Mouse (Mus musculus): ENCODE measurements around the gene Zmym1.
"Not testable (repeated sequence)": the region's sequence is repeated elsewhere in the genome, so short reads cannot be mapped to it uniquely, and the experiment has no call there.

Gene Zmym1

DNA sequence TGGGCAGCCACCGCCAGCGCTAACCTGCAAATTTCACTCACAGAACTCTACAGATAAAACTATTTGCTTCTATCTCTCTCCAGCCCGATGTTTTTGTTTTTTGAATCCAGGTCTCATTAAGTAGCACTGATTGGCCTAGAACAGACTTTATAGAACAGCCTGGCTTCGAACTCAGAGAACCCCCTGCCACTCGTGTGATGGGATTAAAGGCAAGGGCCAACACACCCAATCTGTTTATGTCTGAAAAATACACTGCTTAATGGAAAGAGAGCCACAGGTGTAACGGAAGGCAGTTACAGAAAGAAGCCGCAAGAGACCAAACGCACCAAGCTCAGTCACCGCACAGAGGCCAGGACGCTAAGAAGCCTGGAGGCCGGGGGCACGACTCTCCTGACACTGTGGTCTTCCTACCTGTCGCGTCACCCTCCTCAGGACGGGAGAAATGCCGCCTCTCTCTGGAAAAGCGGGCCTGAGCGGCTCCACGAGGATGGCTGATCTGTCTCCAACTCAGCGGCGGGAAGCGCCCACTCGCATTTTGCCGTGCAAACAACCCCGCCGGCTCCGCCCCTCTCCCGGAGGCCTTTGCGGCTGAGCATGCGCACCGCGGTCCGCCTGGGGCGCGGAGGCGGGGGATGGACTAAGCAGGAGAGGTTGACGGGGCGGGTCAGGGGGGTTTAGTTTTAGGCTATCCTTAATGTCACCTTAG is at the start of gene Zmym1:
Zmym1 (minus strand) TSS at position 568 of the 706 bp plus-strand sequence.
- in situ Hi-C loops (cut with MboI) = no loop called here

DNA sequence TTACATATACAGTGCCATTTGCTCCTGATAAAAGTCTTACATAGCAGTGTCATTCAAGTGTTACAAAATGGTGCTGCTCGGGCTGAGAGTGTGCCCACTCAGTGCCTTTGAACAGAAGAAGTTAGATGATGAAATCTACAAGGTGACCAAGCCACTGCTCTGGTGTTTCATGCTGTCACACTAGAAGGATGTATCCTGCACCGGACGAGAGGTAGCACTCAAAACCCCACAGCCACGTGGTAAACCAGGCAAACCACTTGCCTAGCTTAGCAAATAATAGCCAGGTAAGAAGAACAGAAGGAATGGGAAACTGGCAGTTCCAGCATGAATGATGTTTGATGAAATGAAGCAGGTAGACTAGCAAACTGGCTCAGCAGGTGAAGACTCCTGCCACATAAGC is 49.6 kb upstream of the Zmym1 start:
- in situ Hi-C loops (cut with MboI) = no loop called here

DNA sequence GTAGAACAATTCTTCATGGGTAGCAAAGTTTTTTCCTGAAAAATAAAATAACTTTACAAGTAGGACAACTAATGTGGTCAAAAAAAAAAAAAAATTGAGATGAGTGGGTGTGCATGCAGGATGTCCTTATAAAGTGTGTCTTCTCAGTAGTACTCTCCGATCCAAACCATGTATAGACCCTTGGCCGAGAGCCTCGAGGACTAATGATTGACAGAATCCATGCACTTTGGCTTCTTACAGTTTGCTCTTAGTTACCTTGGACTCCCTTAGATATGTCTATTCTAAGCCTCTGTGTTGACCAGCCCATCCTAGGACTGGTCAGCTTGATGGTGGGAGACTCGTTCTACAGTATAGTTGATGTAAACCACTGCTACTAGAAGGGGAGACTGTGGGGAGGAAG is 46.6 kb upstream of the Zmym1 start:
- in situ Hi-C loops (cut with MboI) = no loop called here

DNA sequence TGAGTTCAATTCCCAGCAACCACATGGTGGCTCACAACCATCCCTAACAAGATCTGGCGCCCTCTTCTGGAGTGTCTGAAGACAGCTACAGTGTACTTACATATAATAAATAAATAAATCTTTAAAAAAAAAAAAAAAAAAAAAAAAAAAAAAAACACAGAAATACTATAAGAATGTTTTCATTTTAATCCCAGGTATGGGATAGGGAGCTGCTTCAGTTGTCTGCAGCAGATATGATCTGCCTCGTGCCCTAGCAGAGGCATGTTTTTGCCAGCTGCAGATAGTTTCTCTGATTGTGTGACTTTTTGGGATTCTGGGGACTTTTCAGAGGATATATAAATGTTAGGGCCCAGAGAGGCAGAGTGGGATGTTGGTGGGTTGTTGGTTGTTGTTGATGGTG is 38.6 kb upstream of the Zmym1 start:
- in situ Hi-C loops (cut with MboI) = not testable (repeated sequence)

DNA sequence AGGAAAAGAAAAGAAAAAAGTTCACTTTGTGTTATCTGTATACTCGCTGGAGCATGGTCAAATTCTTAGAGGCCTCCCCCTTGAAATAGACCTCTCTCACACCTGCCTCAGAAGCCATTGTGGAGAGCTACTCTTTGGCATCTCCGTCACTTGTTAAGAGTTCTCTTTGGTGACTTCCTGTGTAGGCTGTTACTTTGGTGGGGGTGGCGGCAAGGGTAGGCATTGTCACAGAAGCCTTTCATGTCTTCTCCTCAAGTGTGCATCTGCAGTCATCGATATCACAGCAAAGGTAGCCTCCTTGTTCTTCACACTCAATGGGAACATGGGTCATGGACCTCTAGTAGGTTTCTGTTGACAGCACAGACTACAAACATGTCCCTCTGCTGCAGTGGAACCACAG is 34.1 kb upstream of the Zmym1 start:
- in situ Hi-C loops (cut with MboI) = no loop called here

DNA sequence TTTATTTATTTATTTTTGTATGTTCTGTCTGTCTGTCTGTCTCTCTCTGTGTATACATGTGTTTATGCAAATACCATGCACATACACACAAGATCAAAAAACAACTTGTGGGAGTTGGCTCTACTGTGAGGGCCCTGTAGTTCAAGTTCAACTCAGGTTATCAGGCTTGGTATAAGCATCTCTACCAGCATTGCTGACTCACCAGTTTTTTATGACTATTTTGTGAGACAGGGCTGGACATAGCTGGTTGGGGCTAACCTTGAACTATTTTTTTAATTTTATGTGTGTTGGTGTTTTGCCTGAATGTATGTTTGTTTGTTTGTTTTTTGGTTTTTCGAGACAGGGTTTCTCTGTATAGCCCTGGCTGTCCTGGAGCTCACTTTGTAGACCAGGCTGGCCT is 30.2 kb upstream of the Zmym1 start:
- in situ Hi-C loops (cut with MboI) = no loop called here

DNA sequence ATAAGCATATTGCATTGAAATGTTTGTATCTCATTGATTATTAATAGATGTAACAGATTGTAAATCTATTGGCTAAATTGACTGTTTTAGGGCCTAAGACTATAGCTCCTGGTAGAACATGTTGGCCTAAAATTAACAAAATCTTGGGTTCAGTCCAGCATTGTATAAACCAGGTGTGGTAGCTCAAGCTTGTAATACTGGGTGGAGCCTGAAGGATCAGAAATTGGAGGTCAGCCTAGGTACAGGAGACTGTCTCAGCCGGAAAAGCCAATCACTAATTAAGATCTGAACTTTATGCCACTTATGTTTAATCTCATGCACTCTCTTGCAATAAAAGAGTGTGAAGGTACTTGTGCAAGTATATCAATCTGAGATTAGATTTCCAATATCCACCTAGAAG is 24.8 kb upstream of the Zmym1 start:
- in situ Hi-C loops (cut with MboI) = no loop called here

DNA sequence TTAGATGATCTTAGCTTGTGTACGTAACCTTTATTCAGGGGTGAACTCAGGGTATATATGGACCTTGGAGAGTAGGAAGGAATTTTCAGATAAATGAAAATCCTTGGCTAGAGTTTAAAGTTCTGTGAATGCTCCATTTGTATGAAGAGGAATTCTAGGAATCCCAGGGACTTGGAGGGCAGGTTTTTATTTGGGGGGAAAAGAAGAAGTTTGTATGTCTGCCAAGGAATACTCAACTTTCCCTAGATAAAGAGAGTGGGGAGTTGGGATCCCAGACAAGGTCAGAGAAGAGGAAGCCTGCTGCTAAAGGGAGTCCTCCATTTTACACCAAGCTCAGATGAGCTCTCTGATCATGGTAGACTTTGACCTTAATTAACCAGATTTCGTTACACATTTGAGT is 22.2 kb upstream of the Zmym1 start:
- in situ Hi-C loops (cut with MboI) = no loop called here

DNA sequence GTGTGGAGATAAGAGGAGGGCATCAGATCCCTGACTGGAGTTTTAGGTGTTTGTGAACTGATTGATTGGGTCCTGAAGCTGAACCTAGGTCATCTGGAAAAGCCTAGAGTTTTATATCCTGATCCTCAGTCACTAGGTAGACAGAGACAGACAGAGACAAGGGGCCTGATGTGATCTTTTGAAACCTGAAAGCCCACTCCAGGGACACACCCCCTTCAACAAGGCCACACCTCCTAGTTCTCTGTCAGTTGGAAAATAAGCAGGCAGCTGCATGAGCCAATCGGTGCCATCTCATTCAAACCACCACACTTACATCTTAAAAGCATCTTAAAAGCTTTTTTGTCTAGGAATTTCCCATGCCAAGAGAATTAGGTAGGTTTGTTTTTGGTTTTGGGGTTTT is 19.9 kb upstream of the Zmym1 start:
- in situ Hi-C loops (cut with MboI) = no loop called here

DNA sequence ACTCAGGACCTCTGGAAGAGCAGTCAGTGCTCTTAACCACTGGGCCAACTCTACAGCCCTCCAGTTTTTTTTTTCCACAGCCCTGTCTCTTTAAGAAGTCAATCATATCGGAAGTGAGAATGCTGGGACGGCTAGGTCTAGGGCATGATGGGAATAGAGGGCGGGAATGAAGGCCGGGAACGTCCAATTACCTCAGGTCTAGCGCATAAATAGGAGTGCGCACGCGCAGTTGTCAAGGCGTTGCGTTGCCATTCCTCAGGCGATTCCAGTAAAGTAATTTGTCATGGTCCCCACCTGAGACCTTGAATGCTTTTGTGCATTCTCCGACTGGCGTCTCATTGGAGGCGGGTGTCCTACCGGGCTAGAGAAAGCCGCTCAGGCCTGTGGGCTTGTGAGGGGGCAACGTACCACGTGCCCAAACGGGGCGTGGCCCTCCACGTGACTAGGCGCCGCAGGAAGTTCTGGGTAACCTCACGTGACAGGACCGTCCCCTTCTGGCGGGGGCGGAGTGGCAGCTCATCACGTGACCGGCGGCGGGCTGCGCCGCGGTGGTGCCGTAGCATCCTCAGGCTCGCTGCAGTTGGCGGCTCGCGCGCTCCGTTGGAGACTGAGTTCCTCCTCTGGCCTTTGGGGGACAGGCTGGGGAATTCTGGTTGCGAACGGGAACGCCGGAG is 16.1 kb upstream of the Zmym1 start, which contains the start of gene Zmym6:
Zmym6 (plus strand) TSS at position 509 of the 674 bp plus-strand sequence.
- in situ Hi-C loops (cut with MboI) = no loop called here

DNA sequence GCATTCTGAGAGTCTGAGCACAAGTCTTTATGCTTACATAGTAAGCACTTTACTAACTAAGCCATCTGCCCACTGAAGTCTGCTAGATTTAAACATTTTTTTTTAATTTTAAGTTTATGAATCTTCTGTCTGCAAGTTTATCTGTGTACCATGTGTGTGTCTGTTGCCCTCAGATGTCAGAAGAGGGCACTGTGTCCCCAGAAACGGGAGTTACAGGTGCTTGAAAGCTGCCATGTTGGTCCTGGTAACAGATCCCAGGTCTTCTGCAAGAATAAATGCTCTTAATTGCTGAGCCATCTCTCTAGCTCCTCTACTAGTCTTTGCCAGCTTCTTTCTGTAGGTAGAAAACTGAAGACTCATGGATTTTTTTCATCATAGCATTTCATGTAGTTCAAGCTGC is 14.0 kb upstream of the Zmym1 start:
- in situ Hi-C loops (cut with MboI) = no loop called here

DNA sequence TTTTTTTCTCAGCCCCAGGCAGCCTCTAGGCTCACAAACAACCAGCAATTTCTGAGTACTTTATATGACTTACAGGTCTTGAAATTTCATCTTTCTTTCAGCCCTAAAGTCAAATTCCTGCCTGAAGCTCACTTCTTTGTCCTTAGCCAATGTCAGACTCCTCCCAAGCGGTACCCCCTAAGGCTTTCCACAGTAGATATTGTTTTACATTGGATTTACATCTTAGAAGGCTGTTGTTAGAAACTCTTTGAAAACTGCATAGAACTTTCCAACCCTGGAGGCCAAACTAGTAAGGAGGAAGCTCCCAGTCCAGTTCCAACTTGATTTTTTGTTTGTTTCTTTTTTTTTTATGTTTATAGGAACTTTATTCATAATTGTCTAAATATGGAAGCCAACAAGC is 3.1 kb upstream of the Zmym1 start:
- in situ Hi-C loops (cut with MboI) = no loop called here

DNA sequence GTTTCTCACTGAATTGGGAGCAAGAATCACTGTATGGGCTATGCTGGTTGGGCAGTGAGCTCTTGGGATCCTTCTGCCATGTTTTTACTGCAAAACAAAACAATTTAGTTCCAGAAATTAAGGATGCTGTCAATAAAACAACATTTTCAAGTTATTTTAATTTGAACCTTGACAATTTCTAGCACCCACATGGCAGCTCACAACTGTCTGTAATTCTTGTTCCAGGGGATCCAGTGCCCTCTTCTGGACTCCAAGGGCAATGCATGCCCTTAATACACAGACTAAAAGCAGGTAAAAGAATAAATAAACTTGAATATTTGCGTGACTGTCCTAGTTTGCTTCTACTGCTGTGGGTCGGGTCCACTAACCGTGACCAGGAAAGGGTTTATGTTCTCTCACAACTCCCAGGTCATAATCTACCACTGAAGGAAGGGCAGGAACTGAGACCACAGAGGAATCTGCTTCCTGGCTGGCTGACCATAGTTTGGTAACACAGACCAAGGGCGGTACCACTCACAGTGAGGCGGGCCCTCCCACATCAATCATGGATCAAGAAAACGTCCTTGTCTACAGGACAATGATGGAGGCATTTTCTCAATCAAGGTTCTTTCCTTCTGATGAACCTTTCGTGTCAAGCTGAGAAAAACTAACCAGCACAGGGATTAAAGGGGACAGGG is 6.3 kb downstream of the Zmym1 start:
- in situ Hi-C loops (cut with MboI) = no loop called here

DNA sequence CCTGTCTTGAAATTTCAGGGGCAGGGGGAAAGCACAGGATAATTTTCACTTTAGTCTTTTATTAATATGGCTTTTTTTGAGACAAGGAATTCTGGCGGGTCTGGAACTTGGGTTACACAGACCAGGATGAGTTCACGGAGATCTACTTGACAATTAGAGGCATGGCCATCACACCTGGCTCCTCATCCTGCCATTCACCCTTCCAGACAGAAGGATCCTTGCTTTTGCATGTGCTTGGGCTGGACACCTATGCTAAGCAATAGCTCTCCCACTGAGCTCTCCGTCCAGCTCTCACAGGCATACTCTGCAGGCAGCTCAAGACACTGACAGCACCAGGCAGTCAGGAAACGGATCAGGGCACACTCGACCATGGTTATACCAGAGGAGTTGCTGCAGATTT is 7.9 kb downstream of the Zmym1 start:
- in situ Hi-C loops (cut with MboI) = no loop called here

DNA sequence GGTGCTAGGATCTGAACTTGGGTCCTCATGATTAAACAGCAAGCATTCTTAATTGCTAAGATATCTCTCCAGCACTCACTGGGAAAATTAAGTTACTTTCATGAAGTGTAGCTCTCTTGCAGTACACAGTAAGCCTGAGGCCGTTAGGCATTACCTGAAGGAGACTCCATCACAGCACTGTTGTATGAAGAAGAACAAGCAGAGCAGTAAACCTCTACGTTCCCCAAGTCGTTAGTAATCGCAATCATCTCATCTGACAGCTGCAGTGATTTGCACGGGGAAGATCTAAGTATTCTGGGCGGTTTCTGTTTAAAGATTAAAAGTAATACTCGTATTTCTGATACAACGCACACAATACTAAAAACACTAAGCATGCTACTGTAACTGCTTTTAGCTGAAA is 9.8 kb downstream of the Zmym1 start:
- in situ Hi-C loops (cut with MboI) = no loop called here

DNA sequence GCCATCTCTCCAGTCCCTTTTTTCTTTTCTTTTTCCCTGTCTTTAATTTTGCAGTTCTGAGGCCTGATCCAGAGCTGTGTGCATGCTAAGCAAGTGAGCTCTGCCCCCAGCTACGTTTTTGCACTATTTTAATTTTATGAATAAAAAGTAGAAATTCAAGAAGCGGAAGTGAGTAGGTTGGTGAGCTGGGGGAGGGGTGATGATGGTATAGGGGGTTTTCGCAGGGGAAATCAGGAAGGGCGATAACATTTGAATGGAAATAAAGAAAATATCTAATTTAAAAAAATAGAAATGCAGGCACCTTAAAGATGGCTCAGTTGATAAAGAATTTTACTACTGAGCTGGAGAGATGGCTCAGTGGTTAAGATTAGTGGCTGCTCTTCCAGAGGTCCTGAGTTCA is 17.4 kb downstream of the Zmym1 start:
- in situ Hi-C loops (cut with MboI) = no loop called here

DNA sequence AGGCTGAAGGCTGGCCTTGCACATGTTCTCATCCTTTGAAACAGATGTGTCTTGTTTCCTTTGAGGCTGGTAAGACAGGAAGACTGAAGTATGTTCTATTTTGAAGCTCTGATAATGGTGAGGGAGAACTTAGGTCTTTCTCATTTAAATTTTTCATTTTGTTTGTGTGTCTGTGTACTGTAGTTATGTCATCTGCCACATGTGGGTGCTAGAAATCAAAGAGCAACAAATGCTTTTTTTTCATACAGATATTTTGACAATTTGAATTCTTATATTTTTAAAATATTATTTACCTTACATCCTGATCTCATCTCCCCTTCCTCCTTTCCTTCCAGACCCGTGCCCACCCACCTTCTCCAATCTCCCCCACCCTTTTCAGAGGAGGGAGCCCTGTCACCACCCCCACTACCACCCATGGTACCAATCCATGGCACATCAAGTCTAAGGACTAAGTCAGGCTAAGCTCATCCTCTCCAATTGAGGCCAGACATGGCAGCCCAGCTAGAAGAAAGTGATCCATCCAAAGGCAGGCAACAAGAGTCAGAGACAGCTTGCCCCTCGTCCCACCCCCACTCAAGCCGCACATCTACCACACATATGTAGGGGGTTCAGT is 21.0 kb downstream of the Zmym1 start:
- in situ Hi-C loops (cut with MboI) = no loop called here

DNA sequence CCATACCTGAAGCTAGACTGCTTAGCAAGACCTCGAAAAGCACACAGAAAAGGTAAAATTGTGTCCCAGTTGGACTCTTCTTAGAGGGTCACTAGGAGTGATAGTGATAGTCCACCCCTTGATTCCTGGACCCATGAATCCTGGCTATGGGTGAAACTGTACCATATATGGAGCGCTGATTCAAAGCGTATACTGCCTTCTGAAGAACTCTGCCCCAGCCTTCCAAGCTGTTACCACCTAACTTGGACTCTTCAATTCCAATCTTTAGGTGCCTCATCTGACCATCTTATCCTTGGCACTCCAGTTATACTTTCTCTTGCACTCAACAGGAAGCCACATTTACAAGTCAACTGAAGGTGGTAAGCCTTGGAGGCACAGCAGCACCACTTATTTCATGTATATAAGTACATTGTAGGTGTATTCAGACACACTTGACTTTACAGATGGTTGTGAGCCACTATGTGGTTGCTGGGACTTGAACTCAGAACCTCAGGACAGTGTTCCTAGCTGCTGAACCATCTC is 22.1 kb downstream of the Zmym1 start:
- in situ Hi-C loops (cut with MboI) = no loop called here

DNA sequence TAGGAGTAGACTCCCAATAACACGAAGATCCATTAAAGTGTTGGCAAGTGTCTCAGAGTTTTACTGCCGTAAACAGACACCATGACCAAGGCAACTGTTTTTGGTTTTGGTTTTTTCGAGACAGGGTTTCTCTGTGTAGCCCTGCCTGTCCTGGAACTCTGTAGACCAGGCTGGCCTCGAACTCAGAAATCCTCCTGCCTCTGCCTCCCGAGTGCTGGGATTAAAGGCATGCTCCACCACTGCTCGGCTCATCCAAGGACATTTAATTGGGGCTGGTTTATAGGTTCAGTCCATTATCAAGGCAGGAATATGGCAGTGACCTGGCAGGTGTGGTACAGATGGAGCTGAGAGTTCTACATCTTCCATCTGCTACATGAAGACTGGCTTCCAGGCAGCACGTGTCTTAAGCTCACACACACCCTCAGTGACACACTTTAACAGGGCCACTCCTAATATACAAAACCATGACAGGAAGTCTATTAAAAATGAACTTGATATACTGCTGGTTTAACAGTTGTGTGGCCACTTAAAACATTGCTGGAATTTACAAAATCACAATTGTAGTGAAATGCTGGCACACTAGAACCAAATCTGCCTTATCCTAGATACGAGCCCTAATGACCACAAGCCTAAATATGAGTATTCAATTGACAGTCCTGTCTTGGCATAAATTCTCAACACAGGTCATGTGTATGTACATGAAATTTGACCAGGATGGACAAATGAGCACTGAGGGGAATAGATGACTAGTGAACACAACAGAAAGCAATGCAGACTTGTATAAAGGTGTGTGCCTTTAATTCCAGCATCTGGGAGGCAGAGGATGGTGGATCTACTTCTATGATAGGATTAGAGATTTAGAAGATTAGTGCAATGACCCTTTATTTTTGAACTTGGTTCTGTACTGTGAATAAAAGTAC is 22.8 kb downstream of the Zmym1 start:
- in situ Hi-C loops (cut with MboI) = no loop called here

DNA sequence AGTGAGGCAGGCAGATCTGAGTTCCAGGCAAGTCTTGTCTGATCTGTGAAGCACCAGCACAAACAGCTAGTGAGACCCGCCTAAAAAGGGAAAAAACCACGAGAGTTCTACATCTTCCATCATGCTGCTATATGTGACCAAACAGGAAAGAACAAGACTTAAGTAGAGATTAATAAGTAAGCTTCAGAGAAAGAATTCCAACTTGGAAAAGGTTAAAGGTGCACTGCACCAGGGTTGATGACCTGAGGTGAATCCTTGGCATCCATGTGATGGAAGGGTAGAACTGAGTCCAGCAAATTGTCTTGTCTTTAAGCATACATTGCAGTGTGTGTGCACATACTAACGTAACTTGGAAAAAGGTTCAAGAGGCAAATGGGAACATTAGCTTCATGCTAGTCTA is 23.8 kb downstream of the Zmym1 start:
- in situ Hi-C loops (cut with MboI) = no loop called here

All from mature B cell (primary cell).